12 mouse cellular contexts compared by ENCODE assay signal in genomic region chr6:142530378-142530777, GRCm38 (mm10). TPM values are rescaled to one million over a fixed set of nuclear protein-coding genes. Genes with fewer than 3 reads are reported as not detected.
DNase-seq lines count a peak whose midpoint lies in the region; ATAC-seq and TF ChIP-seq lines count a peak whose summit lies in the region.
"Had no signal": no experiment of that assay in that cellular context is flagged by ENCODE, and none has a peak within 500 bp of the region (broad histone marks: within the 10 kb centered on the region; RNA-seq: fewer than 3 reads in every experiment).

No protein-coding gene starts in this region.

- 46% methylated on average over 5 of the region's 5 CpGs for WGBS in kidney, embryonic 14.5 days
- 22% methylated on average over 5 of the region's 5 CpGs for WGBS in liver, embryonic 14.5 days (ENCODE audit: insufficient replicate concordance)
- WGBS in stomach, embryonic 15.5 days: 49% methylated on average over 5 of the region's 5 CpGs
- WGBS in hindbrain, embryonic 11.5 days: 79% methylated on average over 5 of the region's 5 CpGs

- no peak overlapping the region for H3K4me2 ChIP-seq in kidney, embryonic 14.5 days (replicated peaks; ENCODE audit: low read depth, low read length)
- H3K4me2 ChIP-seq in liver, embryonic 14.5 days (ENCODE audit: low read depth): no peak overlapping the region
- H3K4me2 ChIP-seq in stomach, embryonic 15.5 days: no peak overlapping the region
- no peak overlapping the region for H3K4me2 ChIP-seq in hindbrain, embryonic 11.5 days (replicated peaks; ENCODE audit: low read depth, low read length)
- H3K4me2 ChIP-seq: hindbrain, embryonic 15.5 days; neural tube, embryonic 13.5 days had no signal

- H3K9me3 ChIP-seq in kidney, embryonic 14.5 days (ENCODE audit: control insufficient read depth, low read length): no peaks in the 10 kb centered on the region
- no peaks in the 10 kb centered on the region for H3K9me3 ChIP-seq in liver, embryonic 14.5 days (ENCODE audit: control insufficient read depth, low read length)
- H3K9me3 ChIP-seq in stomach, embryonic 15.5 days: no peaks in the 10 kb centered on the region
- no peaks in the 10 kb centered on the region for H3K9me3 ChIP-seq in hindbrain, embryonic 11.5 days (ENCODE audit: control insufficient read depth, low read length)
- H3K9me3 ChIP-seq: hindbrain, embryonic 15.5 days; neural tube, embryonic 13.5 days had no signal

- H3K4me3 ChIP-seq in kidney, embryonic 14.5 days (ENCODE audit: low read length): no peak overlapping the region
- no peak overlapping the region for H3K4me3 ChIP-seq in liver, embryonic 14.5 days (ENCODE audit: insufficient read depth in 1 of 2, low read depth in 2 of 2, low read length in 2 of 2)
- H3K4me3 ChIP-seq in stomach, embryonic 15.5 days (replicated peaks): no peak overlapping the region
- H3K4me3 ChIP-seq in hindbrain, embryonic 11.5 days (ENCODE audit: low read depth, low read length): no peak overlapping the region
- H3K4me3 ChIP-seq: hindbrain, embryonic 15.5 days; neural tube, embryonic 13.5 days had no signal

- no peak overlapping the region for H3K9ac ChIP-seq in kidney, embryonic 14.5 days (ENCODE audit: low read depth, low read length)
- no peak overlapping the region for H3K9ac ChIP-seq in liver, embryonic 14.5 days (replicated peaks)
- H3K9ac ChIP-seq in stomach, embryonic 15.5 days: no peak overlapping the region
- H3K9ac ChIP-seq in hindbrain, embryonic 11.5 days (ENCODE audit: low read depth, low read length): no peak overlapping the region
- H3K9ac ChIP-seq: hindbrain, embryonic 15.5 days; neural tube, embryonic 13.5 days had no signal

- H3K36me3 ChIP-seq in kidney, embryonic 14.5 days (ENCODE audit: control insufficient read depth, insufficient read depth, low read length): no peaks in the 10 kb centered on the region
- H3K36me3 ChIP-seq in liver, embryonic 14.5 days (replicated peaks; ENCODE audit: control insufficient read depth, insufficient read depth, low read depth): no peaks in the 10 kb centered on the region
- no peaks in the 10 kb centered on the region for H3K36me3 ChIP-seq in stomach, embryonic 15.5 days
- H3K36me3 ChIP-seq in hindbrain, embryonic 11.5 days (ENCODE audit: control insufficient read depth, insufficient read depth, low read length): no peaks in the 10 kb centered on the region
- H3K36me3 ChIP-seq: hindbrain, embryonic 15.5 days; neural tube, embryonic 13.5 days had no signal

- H3K4me1 ChIP-seq in kidney, embryonic 14.5 days (ENCODE audit: control insufficient read depth, insufficient read depth, low read length): no peaks in the 10 kb centered on the region; the same call in 1 of the 2 replicates
- H3K4me1 ChIP-seq in liver, embryonic 14.5 days (replicated peaks; ENCODE audit: control insufficient read depth in 2 of 2, insufficient read depth in 2 of 2, low read length in 1 of 2): peaks cover 0 to 17% of the 10 kb centered on the region in 2 experiments; a peak in 2 of 4 replicates
- H3K4me1 ChIP-seq in stomach, embryonic 15.5 days: peaks cover 5% of the 10 kb centered on the region; the same call in 1 of the 2 replicates
- no peaks in the 10 kb centered on the region for H3K4me1 ChIP-seq in hindbrain, embryonic 11.5 days (replicated peaks; ENCODE audit: control insufficient read depth, insufficient read depth, low read length)
- H3K4me1 ChIP-seq: hindbrain, embryonic 15.5 days; neural tube, embryonic 13.5 days had no signal

- DNase-seq in kidney, adult 9 months: peak; percentile 42
- DNase-seq in kidney, postnatal 10 days: no peak
- peak; percentile 24 to 27 (median 27) for DNase-seq in liver, embryonic 14.5 days (ENCODE audit: low read depth in 3 of 3, low spot score in 3 of 3)
- no peak for DNase-seq in hindbrain, embryonic 11.5 days (ENCODE audit: low spot score)
- DNase-seq: cerebellum, adult 11-12 months; midbrain, embryonic 14.5 days had no signal

- H3K27ac ChIP-seq in kidney, embryonic 14.5 days (ENCODE audit: low read depth, low read length): peak overlapping the region; percentile 11; the same call in 1 of the 2 replicates
- H3K27ac ChIP-seq in liver, embryonic 14.5 days: no peak overlapping the region
- H3K27ac ChIP-seq in stomach, embryonic 15.5 days: peak overlapping the region; percentile 60
- H3K27ac ChIP-seq in hindbrain, embryonic 11.5 days (ENCODE audit: low read depth, low read length): no peak overlapping the region
- H3K27ac ChIP-seq: hindbrain, embryonic 15.5 days; neural tube, embryonic 13.5 days had no signal

- no peak for ATAC-seq in kidney, embryonic 14.5 days (ENCODE audit: low FRiP score, low TSS enrichment)
- peak; percentile 83 for ATAC-seq in liver, embryonic 14.5 days (ENCODE audit: insufficient read depth)
- no peak for ATAC-seq in stomach, embryonic 15.5 days (ENCODE audit: insufficient read depth, low FRiP score, low read depth)
- ATAC-seq in inflammation-experienced regulatory T-cells, adult 6 months: no peak
- ATAC-seq in hindbrain, embryonic 11.5 days (ENCODE audit: low FRiP score): no peak

- no peaks in the 10 kb centered on the region for H3K27me3 ChIP-seq in kidney, embryonic 14.5 days (ENCODE audit: control insufficient read depth, insufficient read depth, low read length)
- H3K27me3 ChIP-seq in liver, embryonic 14.5 days (ENCODE audit: control insufficient read depth, insufficient read depth, low read length): no peaks in the 10 kb centered on the region
- H3K27me3 ChIP-seq in stomach, embryonic 15.5 days (replicated peaks): no peaks in the 10 kb centered on the region
- no peaks in the 10 kb centered on the region for H3K27me3 ChIP-seq in hindbrain, embryonic 11.5 days (ENCODE audit: control insufficient read depth, insufficient read depth, low read length)
- H3K27me3 ChIP-seq: hindbrain, embryonic 15.5 days; neural tube, embryonic 13.5 days had no signal

- peak; percentile 66 for TF ChIP-seq EP300 in liver, embryonic 14.5 days (IDR thresholded peaks at IDR 0.05; ENCODE audit: low read depth)

- TF ChIP-seq CTCF in liver, embryonic 14.5 days (IDR thresholded peaks at IDR 0.05; ENCODE audit: low read depth): no peak

RNA-seq across cellular contexts. Expression of gene Ldhb, which starts 22.6 kb away (rescaled TPM):
- polyA plus RNA-seq in kidney, embryonic 14.5 days (2014; fragmentation: Nextera tagmentation; extraction: Ambion mirVana): 578 and 592 TPM in 2 replicates
- polyA plus RNA-seq in liver, embryonic 14.5 days (2012; rRNA removed): 13.7 and 16.0 TPM in 2 replicates
- polyA plus RNA-seq in liver, embryonic 14.5 days (2014; fragmentation: Nextera tagmentation; extraction: Ambion mirVana): 20.8 and 22.3 TPM in 2 replicates
- 138 and 149 TPM in 2 replicates for polyA plus RNA-seq in stomach, embryonic 15.5 days (2015; fragmentation: Nextera tagmentation; extraction: Ambion mirVana)
- 100 to 1,000 TPM in 2 of 3 experiments, 10 to 100 TPM in 1; 58.7 to 153 (median 114) TPM for polyA plus RNA-seq in inflammation-experienced regulatory T-cells, adult 6 months (2017; shearing (Covaris generic))
- polyA plus RNA-seq in hindbrain, embryonic 11.5 days (2014; fragmentation: Nextera tagmentation; extraction: Ambion mirVana): 388 and 406 TPM in 2 replicates

RNA-seq across cellular contexts. Expression of gene Kcnj8, which starts 41.0 kb away (rescaled TPM):
- polyA plus RNA-seq in kidney, embryonic 14.5 days (2014; fragmentation: Nextera tagmentation; extraction: Ambion mirVana): 18.8 and 21.0 TPM in 2 replicates
- 0.87 and 0.89 TPM in 2 replicates for polyA plus RNA-seq in liver, embryonic 14.5 days (2012; rRNA removed)
- polyA plus RNA-seq in liver, embryonic 14.5 days (2014; fragmentation: Nextera tagmentation; extraction: Ambion mirVana): 1.6 TPM in 2 replicates
- 54.2 and 70.5 TPM in 2 replicates for polyA plus RNA-seq in stomach, embryonic 15.5 days (2015; fragmentation: Nextera tagmentation; extraction: Ambion mirVana)
- polyA plus RNA-seq in inflammation-experienced regulatory T-cells, adult 6 months (2017; shearing (Covaris generic)): under 1 TPM in 1 of 3 experiments, not detected in 2; 0.19 TPM
- 4.1 and 4.8 TPM in 2 replicates for polyA plus RNA-seq in hindbrain, embryonic 11.5 days (2014; fragmentation: Nextera tagmentation; extraction: Ambion mirVana)

RNA-seq across cellular contexts. Expression of gene Gys2, which starts 57.5 kb away (rescaled TPM):
- not detected in 2 replicates for polyA plus RNA-seq in kidney, embryonic 14.5 days (2014; fragmentation: Nextera tagmentation; extraction: Ambion mirVana)
- polyA plus RNA-seq in liver, embryonic 14.5 days (2012; rRNA removed): 20.9 and 22.4 TPM in 2 replicates
- polyA plus RNA-seq in liver, embryonic 14.5 days (2014; fragmentation: Nextera tagmentation; extraction: Ambion mirVana): 38.8 and 43.6 TPM in 2 replicates
- 1.6 and 4.4 TPM in 2 replicates for polyA plus RNA-seq in stomach, embryonic 15.5 days (2015; fragmentation: Nextera tagmentation; extraction: Ambion mirVana)
- not detected for polyA plus RNA-seq in inflammation-experienced regulatory T-cells, adult 6 months (2017; shearing (Covaris generic))
- polyA plus RNA-seq in hindbrain, embryonic 11.5 days (2014; fragmentation: Nextera tagmentation; extraction: Ambion mirVana): 0.46 TPM in 1 of 2 replicates, not detected in the other
- polyA plus RNA-seq: forebrain, embryonic 11.5 days; hindbrain, embryonic 15.5 days; midbrain, embryonic 14.5 days; neural tube, embryonic 13.5 days had no signal

Comparison
In these comparisons a context has a peak if more than half of its experiments do, and no peak if none do; other contexts are left out.
1. DNase-seq: peak in kidney, adult 9 months (single experiment) and liver, embryonic 14.5 days (3 of 3); none in kidney, postnatal 10 days (single experiment) and hindbrain, embryonic 11.5 days (single experiment).
2. H3K27ac ChIP-seq: peak in kidney, embryonic 14.5 days (single experiment) and stomach, embryonic 15.5 days (single experiment); none in liver, embryonic 14.5 days (single experiment) and hindbrain, embryonic 11.5 days (single experiment).